Mouse (Mus musculus): ENCODE measurements around the gene Lgals3bp.

DNA sequence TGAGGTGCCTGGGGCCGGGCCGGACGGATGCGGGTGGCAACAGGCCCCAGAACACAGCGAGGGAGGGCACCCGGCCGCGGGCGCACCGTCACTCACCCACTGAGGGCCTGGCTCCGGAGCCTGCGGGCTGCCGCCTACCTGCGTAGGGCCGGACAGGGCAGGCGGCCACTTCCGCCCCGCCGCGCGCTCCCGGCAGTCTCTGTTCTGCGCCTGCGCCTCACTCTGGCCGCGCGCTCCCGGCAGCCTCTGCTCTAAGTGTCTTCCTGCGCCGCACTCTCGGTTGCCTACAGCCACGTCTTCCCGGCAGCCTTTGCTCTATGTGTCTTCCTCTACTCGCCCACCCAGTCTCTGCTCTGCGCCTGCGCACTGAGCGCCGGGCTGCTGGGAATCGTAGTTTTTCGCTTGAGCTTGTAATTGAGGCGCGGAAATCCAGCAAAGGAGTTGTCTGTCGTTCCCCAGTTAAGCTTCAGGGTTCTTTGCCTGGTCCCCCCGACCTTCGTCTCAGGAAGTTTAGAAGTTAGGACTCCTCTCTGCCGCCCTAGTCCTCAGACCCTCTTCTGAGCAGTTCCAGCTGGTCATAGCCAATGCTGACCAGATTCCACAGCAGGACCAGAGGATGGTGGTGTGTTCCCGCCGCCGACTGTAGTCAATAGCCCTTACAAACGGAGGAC lies 17.1 kb upstream of the Lgals3bp start, which contains the start of gene Cant1:
- TF ChIP-seq CTCF (IDR thresholded peaks at IDR 0.05) (peak; percentile 23), EP300 (IDR thresholded peaks at IDR 0.05) (no peak)

Data from lung, postnatal 0 days (tissue).